Mouse (Mus musculus): Measurements from ENCODE around the gene Cgnl1.

DNA sequence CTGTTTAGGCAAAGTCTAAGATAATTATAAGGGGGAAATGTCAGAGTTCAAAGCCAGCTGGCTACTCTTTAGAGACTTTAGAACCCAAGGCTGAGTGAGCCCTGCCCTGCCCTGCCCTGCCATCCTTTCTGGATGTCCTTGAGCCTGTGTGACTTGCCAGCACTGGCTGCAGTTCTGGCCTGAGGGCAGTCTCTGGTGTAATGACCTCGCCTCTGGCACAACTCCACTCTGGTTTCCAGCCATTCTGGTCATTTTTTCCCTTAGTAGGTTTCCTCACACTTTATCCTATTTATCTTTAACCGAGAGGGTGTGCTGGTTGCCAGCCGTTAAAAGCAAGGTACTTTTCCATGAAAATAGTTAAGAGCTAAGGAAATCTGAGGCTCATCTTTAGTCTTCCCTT, 45.3 kb downstream of the Cgnl1 start:
- TF ChIP-seq CTCF (conservative IDR thresholded peaks at IDR 0.05 in 1 of 2, IDR thresholded peaks at IDR 0.05 in 1 of 2; ENCODE audit: low read depth in 2 of 2, low read length in 2 of 2) (no peak), MYC (IDR thresholded peaks at IDR 0.05; ENCODE audit: low read depth, low read length) (no peak)
